Mouse (Mus musculus): ENCODE data around the gene Clip1.

DNA sequence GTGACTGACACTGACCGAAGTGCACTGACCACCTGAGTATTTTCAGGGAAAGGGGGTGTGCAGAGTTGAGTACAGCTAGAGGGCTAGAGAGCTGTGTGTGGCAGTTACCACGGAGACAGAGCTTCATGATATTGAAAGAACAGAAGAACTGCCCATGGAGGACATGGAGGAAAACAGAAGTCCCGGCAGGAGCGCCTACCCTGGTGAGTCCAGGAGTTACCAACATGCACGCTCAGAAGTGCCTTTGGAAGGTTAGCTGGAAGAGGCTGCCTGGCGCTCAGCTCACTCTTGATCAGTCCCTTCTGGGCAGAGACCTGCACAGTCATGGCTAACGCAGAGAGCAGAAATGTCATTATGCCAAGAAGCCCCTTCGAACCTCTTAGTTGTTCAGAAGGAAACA lies 154.4 kb downstream of the Clip1 start:
- TF ChIP-seq UBTF (IDR thresholded peaks at IDR 0.05; ENCODE audit: borderline replicate concordance, insufficient read depth, low read depth, low read length) = no peak
- TF ChIP-seq CHD2 (IDR thresholded peaks at IDR 0.05; ENCODE audit: low read length) = no peak
- no peak for TF ChIP-seq POLR2AphosphoS2 (IDR thresholded peaks at IDR 0.05; ENCODE audit: low read length)
- no peak for TF ChIP-seq TCF12 (IDR thresholded peaks at IDR 0.05; ENCODE audit: low read depth, low read length)
- no peak for TF ChIP-seq CTCF (IDR thresholded peaks at IDR 0.05 in 2 of 3, conservative IDR thresholded peaks at IDR 0.05 in 1 of 3; ENCODE audit: control insufficient read depth in 1 of 3, insufficient read depth in 1 of 3, low read depth in 2 of 3, low read length in 3 of 3, poor library complexity in 1 of 3, severe bottlenecking in 1 of 3)
- no peak for TF ChIP-seq ZNF384 (IDR thresholded peaks at IDR 0.05; ENCODE audit: low read depth, low read length)
- no peak for TF ChIP-seq ELF1 (IDR thresholded peaks at IDR 0.05; ENCODE audit: low read depth, low read length)
- TF ChIP-seq EP300 (IDR thresholded peaks at IDR 0.05; ENCODE audit: low read depth in 1 of 2, low read length in 2 of 2) = no peak
- TF ChIP-seq GATA1 (IDR thresholded peaks at IDR 0.05; ENCODE audit: low read depth, low read length) = no peak
- TF ChIP-seq JUND (IDR thresholded peaks at IDR 0.05; ENCODE audit: low read depth, low read length) = no peak
- no peak for TF ChIP-seq HCFC1 (IDR thresholded peaks at IDR 0.05; ENCODE audit: low read depth, low read length)
- TF ChIP-seq TBP (IDR thresholded peaks at IDR 0.05; ENCODE audit: low read depth, low read length) = no peak
- TF ChIP-seq POLR2AphosphoS5 (IDR thresholded peaks at IDR 0.05; ENCODE audit: borderline replicate concordance, low read depth, low read length) = no peak
- TF ChIP-seq SMC3 (IDR thresholded peaks at IDR 0.05; ENCODE audit: low read depth, low read length) = no peak

Measured in MEL (cell line).